Mouse (Mus musculus): ENCODE measurements around the gene Nat8f2.

DNA sequence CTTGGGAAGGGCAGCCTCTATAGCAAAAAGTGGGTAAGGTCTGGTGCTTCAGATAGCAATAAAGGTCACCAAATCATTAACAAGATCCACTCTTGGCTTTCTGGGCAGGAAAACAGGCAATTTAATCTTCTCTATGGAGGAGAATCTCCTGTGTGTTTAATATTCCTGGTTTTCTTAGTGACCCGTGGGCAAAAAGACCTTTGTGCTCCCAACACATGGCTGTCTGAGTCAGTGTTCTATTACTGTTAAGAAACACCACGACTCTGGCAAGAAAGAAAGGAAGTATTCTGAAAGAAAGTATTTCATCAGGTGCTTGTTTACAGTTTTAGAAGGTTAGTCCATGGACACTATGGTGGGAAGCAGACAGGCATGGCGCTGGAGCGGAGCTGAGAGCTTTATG, 46.7 kb downstream of the Nat8f2 start:
- TF ChIP-seq GATA1 (IDR thresholded peaks at IDR 0.05; ENCODE audit: low read depth, low read length): no peak
- no peak for TF ChIP-seq TAL1 (IDR thresholded peaks at IDR 0.05; ENCODE audit: low read length)
- no peak for TF ChIP-seq MAFK (IDR thresholded peaks at IDR 0.05; ENCODE audit: borderline replicate concordance, low read depth, low read length)
- TF ChIP-seq CHD1 (IDR thresholded peaks at IDR 0.05; ENCODE audit: low read depth, low read length): no peak
- no peak for TF ChIP-seq POLR2A (IDR thresholded peaks at IDR 0.05; ENCODE audit: control insufficient read depth in 1 of 2, insufficient read depth in 1 of 2, low read depth in 1 of 2, low read length in 2 of 2, poor library complexity in 1 of 2)
- TF ChIP-seq E2F4 (IDR thresholded peaks at IDR 0.05; ENCODE audit: borderline replicate concordance, low read depth, low read length): no peak
- no peak for TF ChIP-seq CTCF (IDR thresholded peaks at IDR 0.05 in 2 of 3, conservative IDR thresholded peaks at IDR 0.05 in 1 of 3; ENCODE audit: control insufficient read depth in 1 of 3, insufficient read depth in 1 of 3, low read depth in 2 of 3, low read length in 3 of 3, poor library complexity in 1 of 3, severe bottlenecking in 1 of 3)
- TF ChIP-seq UBTF (IDR thresholded peaks at IDR 0.05; ENCODE audit: borderline replicate concordance, insufficient read depth, low read depth, low read length): no peak
